ENCODE assay signal across 9 mouse cellular contexts in the genomic region with DNA sequence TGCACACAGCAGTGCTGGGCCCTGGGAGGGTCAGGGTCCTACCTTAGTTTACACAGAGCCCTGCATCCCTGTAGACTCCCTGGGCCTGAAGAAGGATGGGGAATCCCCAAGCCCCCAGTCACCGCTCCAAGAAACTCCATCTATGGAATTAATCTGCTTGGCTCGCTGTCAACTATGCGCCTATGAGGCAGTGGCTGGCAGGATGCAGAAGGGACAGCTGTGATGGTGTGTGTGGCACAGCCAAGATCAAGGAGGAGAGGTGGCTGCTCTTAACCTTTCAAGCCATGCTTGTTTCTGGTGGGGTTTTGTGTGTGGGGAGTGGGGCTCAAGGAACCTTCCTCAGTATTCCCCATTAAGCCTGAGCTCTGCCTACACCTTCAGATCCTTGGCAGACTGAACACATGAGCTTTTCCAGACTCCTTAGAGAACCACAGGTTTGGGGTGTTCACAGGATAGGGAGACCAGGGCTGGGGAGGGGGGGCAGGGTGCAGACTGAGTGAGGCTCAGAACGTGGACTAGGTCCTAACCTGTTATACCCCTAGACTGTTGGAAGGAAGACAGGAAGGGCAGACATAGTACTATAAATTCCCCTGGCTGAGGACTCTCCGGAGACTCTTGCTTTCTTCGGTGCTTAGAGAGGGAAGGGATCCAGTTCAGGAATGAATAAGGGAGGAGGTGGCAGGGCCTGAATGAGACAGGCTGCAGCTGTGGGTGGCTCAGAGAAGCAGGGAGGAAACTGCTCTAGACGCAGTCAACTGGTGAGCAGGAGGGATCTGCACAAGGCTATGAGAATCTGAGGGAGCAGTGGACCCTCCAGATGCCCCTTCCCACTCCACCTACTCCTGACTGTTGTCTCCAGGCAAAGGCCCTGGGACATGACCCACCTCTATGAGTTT. TPM values are rescaled to one million over a fixed set of nuclear protein-coding genes. Genes with fewer than 3 reads are reported as not detected.
DNase-seq lines count a peak whose midpoint lies in the region; ATAC-seq and TF ChIP-seq lines count a peak whose summit lies in the region.
"Had no signal": no experiment of that assay in that cellular context is flagged by ENCODE, and none has a peak within 500 bp of the region (broad histone marks: within the 10 kb centered on the region; RNA-seq: fewer than 3 reads in every experiment).

No protein-coding gene starts in this region.

- 74% methylated on average over 7 of the region's 7 CpGs for WGBS in forebrain, embryonic 14.5 days
- 87% methylated on average over 7 of the region's 7 CpGs for WGBS in forebrain, embryonic 10.5 days
- WGBS in midbrain, embryonic 14.5 days: 74% methylated on average over 7 of the region's 7 CpGs
- 73% methylated on average over 7 of the region's 7 CpGs for WGBS in midbrain, embryonic 13.5 days
- WGBS in kidney, postnatal 0 days: 32% methylated on average over 7 of the region's 7 CpGs

- no peak; the same call in 1 of the 2 replicates for ATAC-seq in forebrain, embryonic 14.5 days
- no peak for ATAC-seq in midbrain, embryonic 14.5 days (ENCODE audit: low FRiP score, low TSS enrichment)
- no peak for ATAC-seq in midbrain, embryonic 13.5 days
- ATAC-seq in kidney, postnatal 0 days (replicated peaks; ENCODE audit: low FRiP score, low read depth): no peak
- no peak for ATAC-seq in erythroid progenitor cell, adult 5-6 weeks (replicated peaks; ENCODE audit: low FRiP score, poor library complexity, severe bottlenecking)

- TF ChIP-seq CTCF in kidney, postnatal 0 days (IDR thresholded peaks at IDR 0.05; ENCODE audit: low read depth): no peak

- peak; percentile 56 for DNase-seq in forebrain, embryonic 14.5 days (ENCODE audit: low spot score)
- DNase-seq in forebrain, embryonic 10.5 days (ENCODE audit: extremely low spot score, low spot score): no peak
- peak; percentile 46 for DNase-seq in midbrain, embryonic 14.5 days
- peak; percentile 91 for DNase-seq in kidney, postnatal 0 days (ENCODE audit: low spot score)
- peak; percentile 56 for DNase-seq in skeletal muscle tissue, adult 2 months (ENCODE audit: low read depth, low spot score)
- no peak for DNase-seq in layer of hippocampus, adult 9-11 months

- H3K27me3 ChIP-seq in forebrain, embryonic 14.5 days (replicated peaks; ENCODE audit: control insufficient read depth, insufficient read depth, low read length): no peaks in the 10 kb centered on the region
- H3K27me3 ChIP-seq in forebrain, embryonic 10.5 days (ENCODE audit: poor library complexity, severe bottlenecking): no peaks in the 10 kb centered on the region
- no peaks in the 10 kb centered on the region for H3K27me3 ChIP-seq in midbrain, embryonic 14.5 days (ENCODE audit: control insufficient read depth, insufficient read depth, low read length)
- H3K27me3 ChIP-seq in midbrain, embryonic 13.5 days: no peaks in the 10 kb centered on the region
- H3K27me3 ChIP-seq in kidney, postnatal 0 days (ENCODE audit: insufficient read depth, low read length): no peaks in the 10 kb centered on the region
- H3K27me3 ChIP-seq: forebrain, embryonic 12.5 days had no signal

- H3K36me3 ChIP-seq in forebrain, embryonic 14.5 days (ENCODE audit: control insufficient read depth, insufficient read depth, low read length): no peaks in the 10 kb centered on the region
- no peaks in the 10 kb centered on the region for H3K36me3 ChIP-seq in forebrain, embryonic 10.5 days (replicated peaks)
- H3K36me3 ChIP-seq in midbrain, embryonic 14.5 days (ENCODE audit: control insufficient read depth, insufficient read depth, low read length): no peaks in the 10 kb centered on the region
- H3K36me3 ChIP-seq in midbrain, embryonic 13.5 days: no peaks in the 10 kb centered on the region
- no peaks in the 10 kb centered on the region for H3K36me3 ChIP-seq in kidney, postnatal 0 days (ENCODE audit: insufficient read depth, low read length)
- H3K36me3 ChIP-seq: forebrain, embryonic 12.5 days had no signal

- H3K4me1 ChIP-seq in forebrain, embryonic 14.5 days (ENCODE audit: control insufficient read depth, insufficient read depth, low read length): peaks cover 19% of the 10 kb centered on the region
- H3K4me1 ChIP-seq in forebrain, embryonic 10.5 days: peaks cover 49% of the 10 kb centered on the region
- H3K4me1 ChIP-seq in midbrain, embryonic 14.5 days (ENCODE audit: control insufficient read depth, insufficient read depth, low read length): peaks cover 20% of the 10 kb centered on the region
- peaks cover 40% of the 10 kb centered on the region for H3K4me1 ChIP-seq in midbrain, embryonic 13.5 days (replicated peaks)
- peaks cover 61% of the 10 kb centered on the region for H3K4me1 ChIP-seq in kidney, postnatal 0 days (replicated peaks; ENCODE audit: insufficient read depth, low read length)

- H3K9ac ChIP-seq in forebrain, embryonic 14.5 days (ENCODE audit: low read length): no peak overlapping the region
- no peak overlapping the region for H3K9ac ChIP-seq in midbrain, embryonic 14.5 days (replicated peaks; ENCODE audit: low read length)
- no peak overlapping the region for H3K9ac ChIP-seq in midbrain, embryonic 13.5 days (replicated peaks)
- H3K9ac ChIP-seq in kidney, postnatal 0 days (ENCODE audit: low read depth, low read length): no peak overlapping the region
- H3K9ac ChIP-seq: forebrain, embryonic 12.5 days had no signal

- no peak overlapping the region for H3K4me3 ChIP-seq in forebrain, embryonic 14.5 days (ENCODE audit: low read depth, low read length)
- H3K4me3 ChIP-seq in forebrain, embryonic 10.5 days: no peak overlapping the region
- no peak overlapping the region for H3K4me3 ChIP-seq in midbrain, embryonic 14.5 days (replicated peaks; ENCODE audit: low read depth, low read length)
- H3K4me3 ChIP-seq in midbrain, embryonic 13.5 days (replicated peaks): no peak overlapping the region
- H3K4me3 ChIP-seq in kidney, postnatal 0 days (replicated peaks; ENCODE audit: low read depth, low read length): no peak overlapping the region
- H3K4me3 ChIP-seq: forebrain, embryonic 12.5 days had no signal

- no peak overlapping the region for H3K4me2 ChIP-seq in forebrain, embryonic 14.5 days (ENCODE audit: low read length)
- H3K4me2 ChIP-seq in midbrain, embryonic 14.5 days (ENCODE audit: low read length): no peak overlapping the region
- H3K4me2 ChIP-seq in midbrain, embryonic 13.5 days (replicated peaks): no peak overlapping the region
- no peak overlapping the region for H3K4me2 ChIP-seq in kidney, postnatal 0 days (ENCODE audit: low read length)
- H3K4me2 ChIP-seq: forebrain, embryonic 12.5 days had no signal

- H3K27ac ChIP-seq in forebrain, embryonic 14.5 days (ENCODE audit: low read depth, low read length): no peak overlapping the region
- no peak overlapping the region for H3K27ac ChIP-seq in forebrain, embryonic 10.5 days
- no peak overlapping the region for H3K27ac ChIP-seq in midbrain, embryonic 14.5 days (replicated peaks; ENCODE audit: low read depth, low read length)
- H3K27ac ChIP-seq in midbrain, embryonic 13.5 days: no peak overlapping the region
- peak overlapping the region; percentile 66 for H3K27ac ChIP-seq in kidney, postnatal 0 days
- H3K27ac ChIP-seq: forebrain, embryonic 12.5 days had no signal

- H3K9me3 ChIP-seq in forebrain, embryonic 14.5 days (replicated peaks; ENCODE audit: control insufficient read depth, low read length): no peaks in the 10 kb centered on the region
- H3K9me3 ChIP-seq in forebrain, embryonic 10.5 days: no peaks in the 10 kb centered on the region
- H3K9me3 ChIP-seq in midbrain, embryonic 14.5 days (ENCODE audit: control insufficient read depth, low read length): no peaks in the 10 kb centered on the region
- no peaks in the 10 kb centered on the region for H3K9me3 ChIP-seq in midbrain, embryonic 13.5 days
- H3K9me3 ChIP-seq in kidney, postnatal 0 days (replicated peaks; ENCODE audit: low read length): no peaks in the 10 kb centered on the region
- H3K9me3 ChIP-seq: forebrain, embryonic 12.5 days had no signal

RNA-seq across cellular contexts. Expression of gene Col27a1, which starts 20.0 kb away (rescaled TPM):
- polyA plus RNA-seq in forebrain, embryonic 14.5 days (2014; fragmentation: Nextera tagmentation; extraction: Ambion mirVana): 0.57 and 1.0 TPM in 2 replicates
- 2.8 and 3.1 TPM in 2 replicates for polyA plus RNA-seq in forebrain, embryonic 10.5 days (2016; fragmentation: Nextera tagmentation; extraction: Ambion mirVana)
- polyA plus RNA-seq in midbrain, embryonic 14.5 days (2014; fragmentation: Nextera tagmentation; extraction: Ambion mirVana): 1.2 and 1.4 TPM in 2 replicates
- 1.3 and 2.1 TPM in 2 replicates for polyA plus RNA-seq in midbrain, embryonic 13.5 days (2015; fragmentation: Nextera tagmentation; extraction: Ambion mirVana)
- polyA plus RNA-seq in kidney, postnatal 0 days (2015; fragmentation: Nextera tagmentation; extraction: Ambion mirVana): 5.7 and 6.4 TPM in 2 replicates
- 0.36 and 0.42 TPM in 2 replicates for total RNA-seq in erythroid progenitor cell, adult 5-6 weeks (2015; ENCODE audit: low replicate concordance)
- under 0.01 TPM in 1 of 2 replicates, not detected in the other for total RNA-seq in erythroid progenitor cell, adult 5-6 weeks (2017; ENCODE audit: low replicate concordance)

Comparison
In these comparisons a context has a peak if more than half of its experiments do, and no peak if none do; other contexts are left out.
1. DNase-seq: peak in forebrain, embryonic 14.5 days (single experiment), midbrain, embryonic 14.5 days (single experiment), kidney, postnatal 0 days (single experiment) and skeletal muscle tissue, adult 2 months (single experiment); none in forebrain, embryonic 10.5 days (single experiment) and layer of hippocampus, adult 9-11 months (single experiment).